Mouse (Mus musculus) thymus, adult 2 months (tissue): ENCODE measurements around the gene Btbd2.

Experiments used
- CTCF ChIP-seq: fragments of 200-500 bp; IDR thresholded peaks from 2 replicates; pipeline ENCODE4 v1.5.1; 2012; ENCODE audit warnings: mild to moderate bottlenecking, control low read depth, low read length, moderate library complexity, borderline replicate concordance; ENCODE audit not compliant: control insufficient read depth, poor library complexity, insufficient read depth; ENCODE audit errors: extremely low read depth
- POLR2A ChIP-seq: fragments of 200-500 bp; IDR thresholded peaks from 2 replicates; pipeline ENCODE4 v1.6.1; 2012; ENCODE audit warnings: mild to moderate bottlenecking, low read length, control low read depth, moderate library complexity; ENCODE audit not compliant: control insufficient read depth, poor library complexity, insufficient read depth; ENCODE audit errors: extremely low read depth

- no peak for TF ChIP-seq CTCF
- TF ChIP-seq POLR2A, result no peak
These were observed 28.1 kb upstream of the Btbd2 start for GRCm38 (mm10) chr10:80684984-80685383.
